Mouse (Mus musculus) lung, adult 2 months (tissue): ENCODE measurements around the gene Gm11037. TPM values are rescaled to one million over a fixed set of nuclear protein-coding genes. Genes with fewer than 3 reads are reported as not detected.

Source experiments
- DNase-seq: peaks from one replicate; pipeline ENCODE4 v3.0.0; 2022
- H3K4me1 ChIP-seq: fragments of 200-500 bp; 2 replicates; pipeline ENCODE4 v1.6.1; 2011; ENCODE audit warnings: low read length; ENCODE audit not compliant: control insufficient read depth, insufficient read depth
- H3K4me3 ChIP-seq: fragments of 200-500 bp; replicated peaks from 2 replicates; pipeline ENCODE3; 2011; ENCODE audit warnings: low read depth, mild to moderate bottlenecking, control low read depth, low read length; ENCODE audit errors: extremely low read depth
- CTCF ChIP-seq: fragments of 200-500 bp; IDR thresholded peaks from 2 replicates; pipeline ENCODE4 v1.5.1; 2011; ENCODE audit warnings: mild to moderate bottlenecking, low read length, control low read depth; ENCODE audit not compliant: insufficient read depth
- POLR2A ChIP-seq: fragments of 200-500 bp; IDR thresholded peaks from 2 replicates; pipeline ENCODE4 v1.6.1; 2011; ENCODE audit warnings: low read depth, mild to moderate bottlenecking, control low read depth, low read length, borderline replicate concordance; ENCODE audit errors: extremely low read depth
- WGBS: fragments of 180-500 bp; shearing (Covaris S2); methylation state at CpG from one replicate; pipeline ENCODE4 v1.1.7; 2018; 5-methylcytosine and 5-hydroxymethylcytosine counted together
- polyA plus RNA-seq: library from polyadenylated mRNA; depleted of rRNA; stranded (reverse); fragments of >200 nt; gene quantifications from 2 replicates; pipeline ENCODE4 v1.2.3, GENCODE M21; 2012

Gm11037 gene
- polyA plus RNA-seq, 1 experiment: not detected

GRCm38 (mm10) chr2:131138296-131138695 is 5.0 kb downstream of the Gm11037 start:
- no peak for DNase-seq
- H3K4me1 ChIP-seq: peaks cover 18% of the 10 kb centered on the region
- no peak for TF ChIP-seq POLR2A
- WGBS: 74% methylated on average over 4 of the region's 4 CpGs
- no peak overlapping the region for H3K4me3 ChIP-seq

GRCm38 (mm10) chr2:131138760-131139159 is 5.5 kb downstream of the Gm11037 start:
- 88% methylated on average over 7 of the region's 7 CpGs for WGBS
- H3K4me3 ChIP-seq: no peak overlapping the region
- H3K4me1 ChIP-seq: peaks cover 18% of the 10 kb centered on the region
- no peak for DNase-seq
- no peak for TF ChIP-seq POLR2A
- TF ChIP-seq CTCF: no peak

GRCm38 (mm10) chr2:131139287-131139686 is 6.0 kb downstream of the Gm11037 start:
- DNase-seq: no peak
- WGBS: 84% methylated on average over 5 of the region's 5 CpGs
- Histone ChIP-seq H3K4me3 (no peak overlapping the region), H3K4me1 (peaks cover 14% of the 10 kb centered on the region)
- TF ChIP-seq CTCF (no peak), POLR2A (no peak)

GRCm38 (mm10) chr2:131139886-131140532 is 6.7 kb downstream of the Gm11037 start:
- Histone ChIP-seq H3K4me3 (no peak overlapping the region), H3K4me1 (peaks cover 10% of the 10 kb centered on the region)
- TF ChIP-seq CTCF (no peak), POLR2A (no peak)
- DNase-seq: no peak
- WGBS: 17% methylated on average over 5 of the region's 5 CpGs

- WGBS: 39% methylated on average over 5 of the region's 5 CpGs
- DNase-seq: no peak
- peaks cover 8% of the 10 kb centered on the region for H3K4me1 ChIP-seq
- H3K4me3 ChIP-seq: no peak overlapping the region
- TF ChIP-seq POLR2A: no peak
- no peak for TF ChIP-seq CTCF
Observed at GRCm38 (mm10) chr2:131140533-131140905, 7.2 kb downstream of the Gm11037 start.

- 86% methylated on average over 8 of the region's 8 CpGs for WGBS
- no peak for DNase-seq
- Histone ChIP-seq H3K4me1 (peaks cover 8% of the 10 kb centered on the region), H3K4me3 (no peak overlapping the region)
- no peak for TF ChIP-seq POLR2A
- TF ChIP-seq CTCF: no peak
Observed at GRCm38 (mm10) chr2:131141336-131141986, 8.2 kb downstream of the Gm11037 start.

- no peak for TF ChIP-seq POLR2A
- peak; percentile 82 for TF ChIP-seq CTCF
- WGBS: 36% methylated on average over 18 of the region's 18 CpGs
- DNase-seq: peak; percentile 70
- Histone ChIP-seq H3K4me3 (no peak overlapping the region), H3K4me1 (peaks cover 8% of the 10 kb centered on the region)
Observed at GRCm38 (mm10) chr2:131142592-131142991, 9.3 kb downstream of the Gm11037 start.

GRCm38 (mm10) chr2:131143007-131143780 is 9.9 kb downstream of the Gm11037 start:
- DNase-seq: no peak
- H3K4me3 ChIP-seq: no peak overlapping the region
- H3K4me1 ChIP-seq: peaks cover 8% of the 10 kb centered on the region
- TF ChIP-seq POLR2A: no peak
- TF ChIP-seq CTCF: no peak
- 74% methylated on average over 22 of the region's 22 CpGs for WGBS

GRCm38 (mm10) chr2:131145121-131145520 is 11.8 kb downstream of the Gm11037 start:
- Histone ChIP-seq H3K4me1 (peaks cover 5% of the 10 kb centered on the region), H3K4me3 (no peak overlapping the region)
- WGBS: 66% methylated on average over 13 of the region's 13 CpGs
- DNase-seq: no peak
- TF ChIP-seq CTCF: no peak
- 0 out of 2 replicates have a peak, but pooled peaks have one; percentile 4 for TF ChIP-seq POLR2A
